Mouse (Mus musculus): ENCODE measurements at regions not wholly inside any gene's neighbourhood (a gene's known extent, or its start where the extent isn't known, plus 50 kb on each side); places are given as distances from the start of the nearest gene placed in this dataset.

- no peak for DNase-seq
Observed at GRCm38 (mm10) chr6:107797845-107798244, 267.0 kb upstream of the Setmar start.

- no peak for DNase-seq
Observed at GRCm38 (mm10) chr6:107803056-107803455, 261.8 kb upstream of the Setmar start.

Data from heart, postnatal 4 days (tissue).